Mouse (Mus musculus) liver, embryonic 14.5 days (tissue): ENCODE measurements around the gene Fcgr4.
"Not testable (repeated sequence)": the region's sequence is repeated elsewhere in the genome, so short reads cannot be mapped to it uniquely, and the experiment has no call there.

Source experiments
- CTCF ChIP-seq: IDR thresholded peaks from 2 replicates; pipeline ENCODE4 v1.5.1; 2016; ENCODE audit warnings: antibody characterized with exemption, low read depth, control low read depth
- EP300 ChIP-seq: IDR thresholded peaks from 2 replicates; pipeline ENCODE4 v1.6.1; 2016; ENCODE audit warnings: antibody characterized with exemption, low read depth

DNA sequence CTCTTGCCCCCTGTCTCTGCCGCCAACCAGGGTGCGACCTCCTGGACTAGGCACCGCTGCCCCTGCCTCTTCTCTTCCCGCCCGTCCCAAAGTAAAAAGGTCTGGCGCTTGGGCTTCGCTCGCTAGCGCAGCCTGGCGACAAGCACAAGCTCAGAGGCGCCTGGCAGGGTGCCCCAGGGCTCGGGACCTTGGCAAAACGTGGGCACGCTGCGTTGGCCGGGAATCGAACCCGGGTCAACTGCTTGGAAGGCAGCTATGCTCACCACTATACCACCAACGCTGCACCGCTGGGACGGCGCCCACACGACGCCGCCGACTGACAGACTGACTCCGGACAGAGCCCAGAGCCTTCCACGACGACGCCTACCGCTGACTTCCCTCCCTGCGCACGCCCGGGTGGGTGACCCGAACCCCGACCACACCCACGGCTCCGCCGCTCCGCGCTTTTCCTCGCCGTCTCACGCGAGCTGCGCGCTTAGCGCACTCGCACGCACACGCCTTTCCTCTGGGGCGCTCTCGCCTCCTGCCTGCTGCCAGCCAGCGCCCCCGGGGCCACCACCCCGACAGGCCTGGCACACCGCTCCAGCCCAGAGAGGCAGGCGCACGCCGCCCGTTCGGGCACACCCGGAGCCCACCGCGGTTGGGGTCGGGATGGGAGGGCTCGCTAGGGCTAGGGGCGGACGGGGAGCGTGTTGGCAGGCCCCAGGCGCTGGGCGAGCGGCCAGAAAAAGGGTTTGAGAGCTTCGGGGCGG is 45.9 kb downstream of the Fcgr4 start, which contains the start of gene Fcgr3:
- peak; percentile 65 for TF ChIP-seq CTCF
- not testable (repeated sequence) for TF ChIP-seq EP300
